Mouse (Mus musculus) heart, postnatal 25 days (tissue): ENCODE measurements at regions not wholly inside any gene's neighbourhood (a gene's known extent, or its start where the extent isn't known, plus 50 kb on each side); places are given as distances from the start of the nearest gene placed in this dataset.

ENCODE experiments used
- DNase-seq: peaks from one replicate; pipeline ENCODE4 v3.0.0; 2022; ENCODE audit warnings: low spot score
- intact Hi-C: fragments of 180-260 bp; cut with DNase I; formaldehyde crosslinking; loops from one replicate; pipeline ENCODE4 v1.15.1; 2025

DNA sequence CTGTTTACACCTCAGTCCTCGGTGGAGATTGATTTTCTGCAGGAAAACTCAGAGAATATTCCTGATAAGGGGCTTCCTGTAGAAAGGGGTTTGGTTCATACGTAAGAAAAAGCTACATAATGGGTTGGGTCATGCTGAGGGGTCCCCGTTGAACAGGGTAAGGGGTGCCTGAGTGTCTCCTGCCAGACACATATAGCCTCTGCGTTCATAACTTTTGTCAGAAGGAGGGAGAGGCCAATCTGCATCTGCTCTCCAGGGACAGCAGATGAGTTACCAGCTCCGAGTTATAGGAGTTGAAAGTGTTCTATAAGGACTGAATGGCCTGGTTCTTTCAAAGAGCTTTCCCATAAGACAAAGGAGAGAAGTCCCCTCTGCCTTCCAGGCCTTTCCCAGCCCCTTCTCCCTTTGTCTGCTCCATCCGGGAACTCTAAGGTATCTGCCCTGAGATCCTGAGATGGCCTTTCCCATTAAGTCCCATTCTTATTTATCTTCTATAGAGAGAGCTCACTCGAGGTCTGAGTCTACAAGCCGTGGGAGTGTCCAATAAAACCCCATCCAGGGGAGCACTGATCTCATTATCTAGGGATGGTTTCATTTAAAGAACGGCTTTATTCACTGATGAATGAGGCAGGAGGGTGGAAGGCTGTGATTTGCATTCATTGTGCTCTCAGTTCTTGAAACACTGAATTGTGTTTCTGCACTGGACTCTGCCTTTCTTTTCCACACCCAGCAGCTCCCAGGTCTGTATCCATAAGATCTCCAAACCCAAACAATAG, 240.0 kb upstream of the Thbs1 start:
- no peak for DNase-seq
- intact Hi-C loops, result no loop called here

DNA sequence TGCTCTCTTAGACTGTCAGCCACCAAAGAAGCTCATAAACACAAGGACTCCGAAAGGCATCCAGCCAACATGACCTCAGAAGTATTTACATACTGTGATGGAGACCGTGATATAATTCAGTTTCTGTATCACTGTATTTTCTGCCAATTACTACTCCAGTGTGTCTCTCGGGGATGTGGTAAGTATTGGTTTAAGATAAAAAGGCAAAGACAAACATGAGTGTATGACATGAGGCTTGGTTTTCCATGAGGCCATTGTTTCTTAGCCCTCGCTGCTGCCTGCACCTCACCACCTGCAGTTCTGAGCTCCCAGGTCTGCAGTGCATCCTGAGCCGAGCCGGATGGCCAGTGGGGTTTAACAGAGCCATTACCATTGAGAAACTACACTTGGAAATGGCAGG, 233.9 kb upstream of the Thbs1 start:
- no peak for DNase-seq
- intact Hi-C loops, result no loop called here

DNA sequence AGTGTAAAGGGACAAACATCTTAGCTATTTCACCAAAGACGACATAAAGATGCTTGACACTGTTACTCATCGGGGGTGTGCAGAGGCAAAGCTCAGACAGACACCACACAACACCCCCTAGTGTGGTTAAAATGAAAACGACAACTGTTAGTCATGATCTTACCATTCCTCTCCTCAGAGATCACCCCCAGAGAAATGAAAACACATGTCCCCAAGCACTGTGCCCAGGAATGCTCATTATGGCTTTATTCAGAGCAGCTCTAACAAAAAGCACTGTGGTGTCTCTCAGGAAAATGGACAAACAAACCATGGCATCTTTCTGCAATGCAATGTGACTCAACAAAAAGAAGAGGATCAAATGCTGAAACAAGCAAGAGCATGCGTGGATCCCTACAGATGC, 229.5 kb upstream of the Thbs1 start:
- intact Hi-C loops, result no loop called here

GRCm38 (mm10) chr2:117882890-117883289, 228.8 kb upstream of the Thbs1 start:
- intact Hi-C loops, result no loop called here
- no peak for DNase-seq

More for the DNA sequence above, 229.5 kb upstream of the Thbs1 start:
- no peak for DNase-seq

DNA sequence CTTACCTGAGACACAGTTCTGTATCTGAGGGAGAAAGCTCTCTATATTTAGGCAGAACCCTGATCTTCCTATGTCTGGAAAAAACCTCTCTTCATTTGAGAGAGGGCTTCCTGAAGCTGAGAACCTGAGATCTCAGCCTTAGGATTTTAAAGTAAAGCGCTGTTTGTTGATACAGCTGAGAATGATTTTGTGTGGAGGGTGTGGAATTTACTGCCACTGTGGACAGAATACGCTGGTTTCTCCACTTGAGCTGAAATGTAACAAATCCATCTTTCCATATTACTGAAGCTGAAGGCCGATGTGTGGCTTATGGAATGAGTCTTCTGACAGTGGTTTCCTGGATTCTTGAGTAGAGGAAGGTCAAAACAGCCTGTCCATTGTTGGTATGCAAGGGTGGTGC, 225.2 kb upstream of the Thbs1 start:
- intact Hi-C loops, result no loop called here
- DNase-seq, result no peak

GRCm38 (mm10) chr2:117901311-117901710, 210.4 kb upstream of the Thbs1 start:
- no peak for DNase-seq
- intact Hi-C loops, result no loop called here

DNA sequence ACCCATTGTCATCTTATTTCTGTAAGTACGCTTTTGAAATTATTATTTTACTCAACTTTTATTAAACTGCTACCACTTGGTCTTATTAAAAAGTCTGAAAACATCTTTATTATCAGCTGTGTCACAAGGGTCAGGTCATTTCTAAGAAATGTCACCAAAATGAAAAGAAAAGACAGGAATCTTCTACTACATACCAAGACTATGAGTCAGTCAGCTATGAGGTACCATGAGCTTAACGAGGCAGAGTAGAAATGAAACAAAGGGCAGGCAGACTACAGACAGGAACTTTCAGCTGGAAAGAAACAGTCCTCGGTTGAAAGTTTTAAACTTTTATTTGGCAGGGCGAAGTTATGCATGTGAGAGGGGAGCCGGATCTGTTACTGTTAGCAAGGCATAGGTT, 208.8 kb upstream of the Thbs1 start:
- intact Hi-C loops, result no loop called here
- DNase-seq, result no peak

DNA sequence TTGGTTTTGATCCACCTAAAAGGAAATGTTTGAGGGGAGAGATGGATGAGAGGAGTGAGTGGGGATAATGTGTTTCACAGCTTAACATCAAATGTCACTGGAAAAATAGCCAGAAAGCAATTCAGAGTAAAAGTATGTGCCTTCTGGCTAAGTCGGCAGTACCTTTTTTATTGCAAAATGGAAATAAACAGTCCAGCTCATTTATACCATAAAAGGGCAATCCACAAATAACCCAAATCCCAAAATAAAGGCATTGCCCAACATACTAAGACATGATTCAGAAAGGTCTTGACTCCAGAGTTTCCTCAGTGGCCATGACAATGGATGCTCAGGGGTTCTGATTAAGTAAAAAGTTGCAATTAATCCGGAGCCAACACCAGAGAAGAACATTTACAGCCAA, 208.0 kb upstream of the Thbs1 start:
- no peak for DNase-seq
- intact Hi-C loops, result no loop called here

GRCm38 (mm10) chr2:117906509-117906908, 205.2 kb upstream of the Thbs1 start:
- DNase-seq, result no peak
- intact Hi-C loops, result no loop called here

- intact Hi-C loops, result no loop called here
- no peak for DNase-seq
These were observed 200.9 kb upstream of the Thbs1 start for GRCm38 (mm10) chr2:117910781-117911180.

DNA sequence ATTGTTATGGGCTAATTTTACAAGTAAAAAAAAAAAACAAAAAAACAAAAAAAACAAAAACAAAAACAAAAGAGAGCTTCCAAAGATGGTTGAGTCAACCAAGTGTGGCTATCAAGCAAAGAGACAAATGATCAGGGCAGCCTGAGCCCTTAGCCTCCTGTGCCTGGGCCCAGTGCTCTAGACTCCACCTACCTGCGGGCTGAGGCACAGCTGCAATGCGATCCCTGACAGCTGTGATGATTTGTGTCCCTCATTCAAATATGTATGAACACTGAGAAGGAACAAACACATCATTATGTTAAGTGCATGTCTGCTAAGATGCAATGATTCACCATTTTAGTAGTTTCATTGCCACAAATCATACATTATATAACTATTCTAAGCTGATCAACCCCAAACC, 199.0 kb upstream of the Thbs1 start:
- intact Hi-C loops, result no loop called here
- no peak for DNase-seq

- intact Hi-C loops, result no loop called here
- no peak for DNase-seq
These were observed 197.8 kb upstream of the Thbs1 start for GRCm38 (mm10) chr2:117913846-117914245.

GRCm38 (mm10) chr2:117915821-117916220, 195.9 kb upstream of the Thbs1 start:
- intact Hi-C loops, result no loop called here
- DNase-seq, result no peak

GRCm38 (mm10) chr2:117917181-117917580, 194.5 kb upstream of the Thbs1 start:
- DNase-seq, result no peak
- intact Hi-C loops, result no loop called here

DNA sequence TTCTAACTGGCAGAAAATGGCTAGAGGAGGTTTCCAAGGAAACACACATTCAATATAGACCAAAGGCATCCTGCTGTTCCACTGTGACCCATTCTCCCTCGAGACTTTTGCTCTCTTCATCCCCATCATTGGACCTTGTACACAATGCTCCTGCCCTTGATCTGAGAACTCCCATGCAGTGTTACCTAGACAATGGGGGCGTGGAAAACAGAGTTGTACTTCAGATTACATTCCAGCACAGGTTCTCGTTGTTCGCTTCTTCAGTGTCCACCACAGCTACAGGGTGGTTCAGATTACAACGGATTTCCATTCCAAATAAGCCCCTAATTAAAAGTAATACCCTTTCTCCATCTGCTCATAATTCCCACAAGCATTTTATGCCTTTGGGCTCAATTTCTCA, 186.8 kb upstream of the Thbs1 start:
- intact Hi-C loops, result no loop called here
- DNase-seq, result no peak

- intact Hi-C loops, result no loop called here
These were observed 186.3 kb upstream of the Thbs1 start for GRCm38 (mm10) chr2:117925412-117925811.

DNA sequence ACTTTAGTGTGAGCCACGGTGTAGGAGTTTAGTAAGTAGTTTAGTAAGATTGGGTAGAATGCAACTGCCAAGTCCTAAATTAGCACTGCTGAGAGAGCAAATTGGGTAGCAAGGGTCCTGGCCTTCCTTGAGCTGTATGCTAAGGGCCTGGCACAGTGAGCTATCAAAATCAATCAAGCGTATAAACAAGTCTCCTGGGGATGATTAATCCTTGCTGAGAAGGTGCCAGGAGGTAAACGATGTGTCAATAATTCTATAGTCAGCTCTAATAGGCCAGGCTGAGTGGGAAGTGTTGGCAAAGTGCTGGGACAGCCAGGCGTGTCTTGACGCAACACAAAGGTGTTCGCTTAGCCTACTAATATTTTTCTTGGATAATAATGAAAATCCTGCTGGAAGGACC, 183.6 kb upstream of the Thbs1 start:
- no peak for DNase-seq
- intact Hi-C loops, result no loop called here

More at GRCm38 (mm10) chr2:117925412-117925811, 186.3 kb upstream of the Thbs1 start:
- no peak for DNase-seq

DNA sequence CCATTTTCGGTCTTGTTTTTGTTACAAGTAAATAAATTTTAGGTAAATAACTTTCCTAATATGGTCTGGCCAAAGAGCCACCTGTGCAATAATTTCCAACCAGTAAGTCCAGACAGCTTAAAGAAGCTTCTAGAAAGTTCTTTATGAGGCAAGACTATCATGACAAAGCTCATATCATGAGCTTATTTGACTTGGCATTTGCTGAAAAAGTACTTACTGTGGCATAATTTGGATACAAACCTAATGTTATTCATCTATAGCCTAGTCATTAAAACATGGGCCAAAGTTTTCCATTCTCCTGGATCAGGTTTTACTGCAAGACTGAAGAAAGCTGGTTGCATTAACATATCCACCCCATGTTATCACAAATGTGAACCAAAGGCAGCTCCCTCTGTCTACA, 182.1 kb upstream of the Thbs1 start:
- intact Hi-C loops, result no loop called here
- no peak for DNase-seq

DNA sequence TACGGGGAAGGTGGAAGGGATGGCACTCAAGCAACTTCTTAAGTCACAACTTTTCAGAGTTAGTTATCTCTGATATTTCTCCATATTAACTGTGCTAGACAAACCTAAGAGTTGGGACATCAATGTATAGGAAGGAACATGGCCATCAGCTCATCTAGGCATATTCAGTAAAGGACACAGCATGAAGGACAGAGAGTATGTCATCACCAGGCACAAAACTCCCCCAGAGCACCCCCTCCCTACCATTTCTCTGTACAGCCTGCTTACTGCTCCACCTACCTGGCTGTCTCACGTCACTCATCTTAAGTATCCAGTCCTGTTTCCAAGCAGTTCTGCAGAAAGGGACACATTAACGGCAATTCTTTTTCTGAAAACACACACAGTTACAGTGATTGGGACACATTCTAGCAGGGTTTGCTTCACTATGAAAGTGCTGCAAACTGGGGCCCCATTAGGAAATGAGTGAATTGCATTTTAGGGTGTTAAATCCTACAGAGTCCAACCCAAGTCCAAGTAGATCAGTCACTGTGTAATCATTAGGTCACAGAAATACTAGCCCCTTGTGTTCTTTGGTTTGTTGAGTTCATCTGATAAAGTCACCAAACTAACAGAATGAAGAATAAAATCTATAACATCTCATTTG, 180.7 kb upstream of the Thbs1 start:
- DNase-seq, result no peak

DNA sequence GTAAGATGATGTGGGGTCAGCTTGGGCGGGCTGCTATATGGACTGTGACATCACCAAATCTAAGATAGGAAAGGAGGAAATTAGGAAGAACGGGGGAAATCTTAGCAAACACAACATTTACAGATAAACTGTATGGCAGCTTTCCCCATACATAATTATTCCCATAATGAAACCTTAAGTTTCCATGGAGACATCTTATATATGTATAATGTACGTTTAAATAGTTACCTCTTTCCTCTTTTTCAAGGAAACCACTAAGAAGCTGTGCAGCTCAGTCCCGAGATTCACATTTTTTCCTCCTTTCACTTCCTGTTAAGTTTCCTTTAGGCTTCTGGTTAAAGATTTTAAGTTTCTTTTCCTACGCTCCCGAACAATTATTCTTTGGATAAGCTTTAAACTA, 175.1 kb upstream of the Thbs1 start:
- DNase-seq, result no peak
- intact Hi-C loops, result no loop called here

More for the DNA sequence above, 180.7 kb upstream of the Thbs1 start:
- intact Hi-C loops, result no loop called here

DNA sequence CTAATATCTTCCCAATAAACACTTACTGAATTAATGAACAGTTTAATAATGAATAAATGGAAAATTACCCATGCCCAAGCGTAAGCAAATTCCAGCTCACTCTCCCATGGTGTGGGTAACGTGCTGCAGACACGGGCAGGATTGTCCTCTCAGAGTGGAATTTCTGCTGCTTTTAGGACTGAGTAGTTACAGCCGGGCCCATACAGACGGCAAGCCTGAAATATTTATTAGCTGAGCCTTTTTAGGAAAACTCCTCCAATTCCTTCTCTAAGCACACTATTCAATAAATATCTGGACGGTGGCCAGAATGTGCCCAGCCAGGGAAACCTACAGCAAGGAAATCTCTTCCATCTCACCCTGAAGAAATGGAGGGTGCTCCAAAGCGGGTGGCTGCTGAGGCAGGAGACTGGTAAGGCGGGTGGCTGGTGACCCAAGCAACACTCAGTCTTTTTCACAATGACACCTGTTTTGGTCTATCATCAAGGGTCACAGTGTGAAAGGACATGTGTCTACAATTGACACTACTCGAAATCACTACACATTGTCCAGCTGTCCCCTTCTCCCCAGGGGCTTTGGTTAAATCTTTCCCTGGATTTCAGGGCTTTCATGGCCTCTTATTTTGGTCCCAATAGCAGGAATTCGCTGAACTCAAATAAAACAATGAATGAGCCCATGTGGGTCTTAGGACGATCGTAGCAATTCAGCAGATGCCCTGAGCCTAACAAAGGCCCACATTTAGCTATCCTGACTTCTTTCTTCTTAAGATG, 173.2 kb upstream of the Thbs1 start:
- no peak for DNase-seq
- intact Hi-C loops, result no loop called here
